Mouse (Mus musculus) left cerebral cortex, adult 11 months (tissue): ENCODE measurements around the gene Ptn.
"Not testable (repeated sequence)": the region's sequence is repeated elsewhere in the genome, so short reads cannot be mapped to it uniquely, and the experiment has no call there.

Experiments used
- DNase-seq: peaks from one replicate; pipeline ENCODE4 v3.0.0; 2022; ENCODE audit warnings: low spot score

The Ptn gene

DNA sequence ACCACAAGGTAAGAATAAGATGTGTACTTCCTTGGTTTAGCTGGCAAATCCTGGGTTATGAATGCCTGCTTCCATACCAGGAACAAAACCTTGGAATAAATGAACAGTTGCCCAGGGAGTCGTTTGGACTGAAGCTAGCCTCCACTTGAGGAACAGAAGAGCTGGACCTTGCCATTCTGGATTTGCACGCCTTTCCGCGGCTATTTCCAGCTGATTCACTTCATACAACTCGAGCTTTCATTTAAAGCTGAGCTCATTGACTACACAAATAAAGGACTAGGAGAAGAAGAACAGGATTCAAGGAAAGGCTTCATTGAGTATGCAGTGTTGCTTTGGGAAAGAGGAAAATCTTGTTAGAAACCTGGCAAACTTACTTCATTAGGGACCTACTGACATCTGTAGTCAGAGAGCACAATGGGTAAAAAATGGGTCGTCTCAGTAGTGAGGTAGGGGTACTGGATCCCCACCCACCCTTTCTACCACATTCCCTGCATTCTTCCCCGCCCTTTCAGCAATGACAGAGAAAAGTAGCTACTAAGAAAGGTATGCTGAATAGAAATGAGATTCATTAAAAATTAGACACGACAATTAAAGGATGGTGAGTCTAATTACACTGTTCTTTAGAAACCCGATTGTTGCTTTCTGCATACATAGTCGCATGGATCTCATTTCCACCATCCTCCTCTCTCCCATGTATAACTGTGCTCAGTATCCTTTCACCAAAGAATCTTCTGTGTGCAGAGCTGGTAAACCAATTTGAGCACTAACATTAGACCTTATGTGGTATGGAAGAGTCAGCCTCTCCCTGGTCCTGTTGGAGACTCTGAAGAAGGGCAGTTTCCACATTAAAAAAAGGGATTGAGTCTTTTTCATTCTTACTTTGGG, 54.8 kb downstream of the Ptn start:
- DNase-seq: no peak

DNA sequence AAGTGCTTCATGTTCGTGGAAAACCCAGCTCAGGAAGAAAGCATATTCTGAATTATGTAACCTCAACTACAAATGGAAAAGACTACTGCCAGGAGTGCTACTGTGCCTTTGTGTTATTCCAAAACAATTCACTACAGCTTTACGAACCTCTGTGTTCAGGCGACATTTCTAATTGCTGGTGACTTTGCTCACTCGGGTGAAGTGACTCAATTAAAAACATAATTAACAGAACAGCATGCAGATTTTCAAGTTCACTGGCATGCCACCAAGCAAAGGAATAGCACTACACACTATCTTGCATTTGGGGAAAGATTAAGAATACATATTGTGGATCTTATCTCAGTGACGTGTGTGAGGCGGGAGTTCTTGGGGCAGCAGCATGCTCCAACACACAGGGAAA, 57.1 kb downstream of the Ptn start:
- DNase-seq: no peak

- no peak for DNase-seq
Measured at GRCm38 (mm10) chr6:36739811-36740210, 70.2 kb downstream of the Ptn start.

DNA sequence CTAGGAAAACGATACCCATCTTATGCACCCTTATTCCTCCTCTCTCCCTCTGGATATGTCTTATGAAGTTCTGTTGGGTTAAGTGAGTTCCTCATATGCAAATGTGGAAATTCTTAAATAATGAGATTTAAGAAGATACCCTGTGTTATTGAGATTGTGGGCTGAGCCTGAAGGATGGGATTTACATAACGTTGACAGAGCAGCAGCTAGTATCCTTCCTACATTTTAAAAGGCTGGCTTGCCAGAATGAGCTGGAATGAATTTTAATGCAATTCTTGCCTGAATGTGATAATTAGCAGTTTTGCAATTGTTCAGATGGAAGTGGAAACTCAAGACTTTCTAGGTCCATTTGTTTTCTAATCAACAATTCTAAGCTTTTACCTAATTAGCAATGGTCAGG, 73.3 kb downstream of the Ptn start:
- DNase-seq: no peak

- DNase-seq: not testable (repeated sequence)
Measured at GRCm38 (mm10) chr6:36735622-36736021, 74.4 kb downstream of the Ptn start.

DNA sequence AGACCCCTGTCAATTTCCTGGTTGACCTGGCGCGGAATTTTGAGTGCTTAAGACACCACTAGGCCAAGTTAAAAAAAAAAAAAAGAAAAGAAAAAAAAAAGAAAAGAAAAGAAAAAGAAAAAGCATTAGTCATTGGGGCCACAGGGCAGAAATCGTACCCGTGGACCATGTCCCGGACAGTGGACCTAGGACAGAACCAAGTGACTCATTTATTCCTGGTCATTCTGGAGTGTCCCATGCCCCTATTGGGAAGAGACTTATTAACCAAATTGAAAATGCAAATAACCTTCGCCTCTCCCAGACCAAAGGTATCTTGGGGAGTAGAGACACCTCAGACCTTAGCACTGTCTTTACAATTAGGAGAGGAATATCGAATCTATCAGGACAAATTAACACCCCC, 80.2 kb downstream of the Ptn start:
- DNase-seq: not testable (repeated sequence)

DNA sequence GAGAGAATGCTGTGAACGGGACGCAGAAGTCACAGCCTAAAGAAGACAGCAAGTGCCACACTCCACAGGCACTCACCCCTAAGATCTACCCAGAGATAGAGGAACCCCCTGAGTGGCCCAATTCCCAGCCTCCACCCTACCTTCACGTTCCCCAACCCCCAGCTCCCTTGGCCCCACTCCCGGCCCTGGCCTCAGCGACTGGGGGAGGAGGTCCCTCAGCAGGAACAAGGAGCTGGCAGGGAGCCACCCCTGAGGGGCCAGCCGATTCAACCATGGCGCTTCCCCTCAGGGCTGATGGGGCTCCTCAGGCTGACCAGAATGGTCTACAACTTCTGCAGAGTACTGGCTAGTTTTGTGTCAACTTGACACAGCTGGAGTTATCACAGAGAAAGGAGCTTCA, 81.9 kb downstream of the Ptn start:
- DNase-seq: no peak

- DNase-seq: no peak
Measured at GRCm38 (mm10) chr6:36725509-36726160, 84.4 kb downstream of the Ptn start.

DNA sequence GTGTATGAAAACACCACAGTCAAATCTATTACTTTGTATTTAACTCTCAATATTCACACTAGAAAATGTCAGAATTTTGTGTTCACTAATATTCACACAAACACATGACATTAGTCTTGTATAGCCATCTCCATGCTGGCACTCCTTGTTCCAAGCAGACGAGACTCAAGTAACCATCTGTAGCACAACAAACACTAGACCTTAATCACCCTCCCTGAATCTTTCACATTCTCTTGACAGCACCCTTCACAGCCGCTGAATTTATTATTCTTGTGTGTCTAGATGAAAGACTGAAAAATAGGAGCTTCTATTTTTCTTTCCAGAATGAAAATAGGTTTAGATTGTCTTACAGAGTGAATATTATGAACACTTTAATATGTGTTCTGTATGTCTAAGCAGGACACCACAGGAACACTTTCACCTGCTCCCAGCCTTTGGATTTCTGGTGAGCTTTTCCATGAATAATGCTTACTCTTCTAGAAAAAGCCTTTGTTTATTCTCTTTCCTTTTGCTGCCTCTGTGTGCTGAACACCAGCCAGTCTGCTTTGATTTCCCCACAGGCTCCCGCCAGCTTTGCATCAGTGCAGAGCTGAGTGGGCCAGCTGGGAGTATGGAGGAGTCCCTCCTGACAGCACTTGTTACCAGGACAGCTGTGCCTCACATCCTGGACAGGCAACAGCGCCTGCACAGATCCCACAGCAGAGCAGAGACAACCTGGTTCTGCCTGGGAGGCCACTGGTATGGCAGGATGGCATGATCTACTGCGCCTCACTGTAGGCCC, 87.1 kb downstream of the Ptn start:
- DNase-seq: peak; percentile 26

DNA sequence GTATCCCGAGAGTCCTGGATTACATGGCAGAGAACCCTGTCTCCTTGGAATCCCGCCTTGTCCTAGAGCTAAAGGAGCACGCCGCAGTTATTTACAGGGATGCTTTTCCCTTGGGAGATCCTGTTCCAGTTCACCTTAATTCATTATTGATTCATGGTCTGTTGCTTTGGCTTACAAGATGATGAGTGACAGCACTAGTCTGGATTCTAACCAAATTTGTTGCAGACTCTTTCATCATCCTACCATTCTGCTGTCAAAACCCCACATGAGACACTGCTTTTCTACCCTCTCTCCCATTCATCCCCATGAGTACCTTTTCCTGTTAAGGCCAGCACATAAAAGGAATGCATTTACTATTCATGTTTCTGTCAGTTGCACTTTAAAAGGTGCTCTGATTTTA, 96.7 kb downstream of the Ptn start:
- no peak for DNase-seq

DNA sequence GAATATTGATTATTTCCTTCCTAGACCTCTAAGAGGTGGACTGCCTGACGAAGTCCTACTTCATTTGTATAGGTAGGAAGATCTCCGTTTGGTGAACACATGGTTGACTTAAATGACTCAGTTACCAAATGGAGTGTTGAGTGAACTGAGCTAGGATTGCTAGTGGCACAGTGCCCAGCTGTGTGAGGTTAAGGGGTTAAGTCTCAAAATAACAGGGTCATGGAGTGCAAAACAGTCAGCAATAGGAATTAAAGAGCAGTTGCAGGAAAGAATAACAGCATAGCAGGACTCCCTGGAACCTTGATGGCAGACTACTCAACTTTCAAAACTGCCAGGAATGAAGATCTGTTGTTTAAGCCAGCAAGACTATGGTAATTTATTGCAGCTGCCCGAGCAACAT, 114.5 kb downstream of the Ptn start:
- DNase-seq: no peak

- DNase-seq: peak; percentile 53
Measured at GRCm38 (mm10) chr6:36691497-36691896, 118.5 kb downstream of the Ptn start.

DNA sequence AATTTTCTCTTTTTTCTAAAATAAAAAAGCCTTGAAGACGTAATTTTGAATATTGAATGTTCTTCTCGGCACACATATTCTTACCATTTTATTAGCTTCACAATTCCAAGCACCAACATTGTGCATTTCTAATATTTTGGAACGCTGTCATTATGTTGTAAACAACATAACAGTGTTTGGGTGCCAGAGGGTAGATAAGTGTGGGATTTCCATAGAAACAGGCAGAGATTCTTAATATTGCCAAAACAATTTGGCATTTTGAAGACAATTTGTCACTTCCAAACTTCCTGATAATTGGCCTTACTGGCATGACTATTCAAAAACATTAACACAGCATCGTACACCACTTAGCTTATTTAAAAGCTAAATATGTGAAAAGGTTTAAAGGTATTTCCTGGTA, 119.1 kb downstream of the Ptn start:
- no peak for DNase-seq

GRCm38 (mm10) chr6:36676710-36677691, 133.0 kb downstream of the Ptn start:
- no peak for DNase-seq

DNA sequence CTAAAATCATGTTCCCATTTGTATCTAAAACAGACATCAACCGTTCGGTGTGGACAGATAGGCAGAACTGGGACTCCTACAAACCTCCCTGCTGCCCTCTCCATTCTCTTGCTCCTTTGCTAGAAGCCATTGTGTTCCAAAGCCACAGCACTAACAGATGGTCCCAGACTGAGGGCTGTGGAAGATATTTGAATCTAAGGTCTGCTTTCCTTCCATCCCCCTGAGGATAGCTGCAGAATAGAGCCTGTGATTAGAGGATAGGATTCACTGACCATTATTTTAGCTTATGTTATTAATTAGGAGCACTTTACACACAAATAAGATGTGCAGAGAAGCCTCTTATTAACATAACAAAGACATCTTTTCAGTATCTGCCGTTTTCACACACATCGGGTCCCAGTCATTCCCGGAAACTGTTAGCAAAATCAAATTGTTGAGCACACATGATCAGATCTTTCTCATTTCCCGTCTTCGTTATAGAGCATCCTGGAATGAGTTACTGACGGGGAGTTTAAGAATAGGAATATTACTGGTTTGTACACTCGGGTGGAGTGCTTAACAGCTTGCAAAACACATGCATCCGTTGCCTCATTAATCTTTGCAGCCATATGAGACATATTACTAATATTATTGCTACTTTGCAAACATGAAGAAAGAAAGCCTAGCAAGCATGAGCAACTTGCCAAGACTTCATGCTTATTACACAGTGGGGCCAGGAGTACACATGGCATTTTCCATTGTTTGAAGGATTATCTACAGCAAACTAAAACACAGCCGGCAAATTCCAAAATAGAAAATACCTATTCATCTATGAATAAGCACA, 137.4 kb downstream of the Ptn start:
- no peak for DNase-seq

- no peak for DNase-seq
Measured at GRCm38 (mm10) chr6:36671274-36671673, 138.7 kb downstream of the Ptn start.
